Mouse (Mus musculus): Measurements from ENCODE around the gene Elf2.

The Elf2 gene

GRCm38 (mm10) chr3:51311638-51312037, 28.8 kb downstream of the Elf2 start:
- no peaks in the 10 kb centered on the region for H3K9me3 ChIP-seq (ENCODE audit: low read length)
- H3K4me1 ChIP-seq (replicated peaks; ENCODE audit: low read depth, low read length): peaks cover 33% of the 10 kb centered on the region
- TF ChIP-seq CTCF (conservative IDR thresholded peaks at IDR 0.05; ENCODE audit: low read length) (no peak), POU5F1 (IDR thresholded peaks at IDR 0.05; ENCODE audit: borderline replicate concordance, low read length) (no peak), NANOG (IDR thresholded peaks at IDR 0.05; ENCODE audit: borderline replicate concordance, low read length) (no peak)
- peaks cover 5% of the 10 kb centered on the region; the same call in 1 of the 2 replicates for H3K36me3 ChIP-seq (ENCODE audit: insufficient read depth, low read length)
- H3K4me3 ChIP-seq (replicated peaks; ENCODE audit: low read length): no peak overlapping the region
- no peaks in the 10 kb centered on the region for H3K27me3 ChIP-seq (ENCODE audit: insufficient read depth, low read length)

GRCm38 (mm10) chr3:51310098-51310497, 30.4 kb downstream of the Elf2 start:
- Histone ChIP-seq H3K27me3 (ENCODE audit: insufficient read depth, low read length) (no peaks in the 10 kb centered on the region), H3K36me3 (ENCODE audit: insufficient read depth, low read length) (peaks cover 10% of the 10 kb centered on the region), H3K4me3 (replicated peaks; ENCODE audit: low read length) (0 out of 2 replicates have a peak overlapping the region, but pooled peaks have one; percentile 17), H3K4me1 (replicated peaks; ENCODE audit: low read depth, low read length) (peaks cover 27% of the 10 kb centered on the region), H3K9me3 (ENCODE audit: low read length) (no peaks in the 10 kb centered on the region)
- TF ChIP-seq CTCF (conservative IDR thresholded peaks at IDR 0.05; ENCODE audit: low read length): no peak
- TF ChIP-seq POU5F1 (IDR thresholded peaks at IDR 0.05; ENCODE audit: borderline replicate concordance, low read length): no peak
- no peak for TF ChIP-seq NANOG (IDR thresholded peaks at IDR 0.05; ENCODE audit: borderline replicate concordance, low read length)

- TF ChIP-seq NANOG (IDR thresholded peaks at IDR 0.05; ENCODE audit: borderline replicate concordance, low read length) (no peak), POU5F1 (IDR thresholded peaks at IDR 0.05; ENCODE audit: borderline replicate concordance, low read length) (no peak)
- peaks cover 18% of the 10 kb centered on the region for H3K4me1 ChIP-seq (replicated peaks; ENCODE audit: low read depth, low read length)
- H3K4me3 ChIP-seq (replicated peaks; ENCODE audit: low read length): no peak overlapping the region
- H3K36me3 ChIP-seq (ENCODE audit: insufficient read depth, low read length): peaks cover 10% of the 10 kb centered on the region; the same call in 1 of the 2 replicates
- peaks cover 2% of the 10 kb centered on the region; the same call in 1 of the 2 replicates for H3K9me3 ChIP-seq (ENCODE audit: low read length)
- H3K27me3 ChIP-seq (ENCODE audit: insufficient read depth, low read length): no peaks in the 10 kb centered on the region
These were observed 33.8 kb downstream of the Elf2 start for GRCm38 (mm10) chr3:51306621-51307020.

GRCm38 (mm10) chr3:51305961-51306360, 34.5 kb downstream of the Elf2 start:
- Histone ChIP-seq H3K27me3 (ENCODE audit: insufficient read depth, low read length) (no peaks in the 10 kb centered on the region), H3K4me1 (replicated peaks; ENCODE audit: low read depth, low read length) (peaks cover 12% of the 10 kb centered on the region), H3K4me3 (replicated peaks; ENCODE audit: low read length) (no peak overlapping the region), H3K36me3 (ENCODE audit: insufficient read depth, low read length) (peaks cover 10% of the 10 kb centered on the region; the same call in 1 of the 2 replicates), H3K9me3 (ENCODE audit: low read length) (peaks cover 3% of the 10 kb centered on the region; the same call in 1 of the 2 replicates)
- TF ChIP-seq CTCF (conservative IDR thresholded peaks at IDR 0.05; ENCODE audit: low read length): no peak
- TF ChIP-seq NANOG (IDR thresholded peaks at IDR 0.05; ENCODE audit: borderline replicate concordance, low read length): no peak
- TF ChIP-seq POU5F1 (IDR thresholded peaks at IDR 0.05; ENCODE audit: borderline replicate concordance, low read length): no peak

GRCm38 (mm10) chr3:51302971-51303476, 37.4 kb downstream of the Elf2 start:
- no peak overlapping the region for H3K4me3 ChIP-seq (replicated peaks; ENCODE audit: low read length)
- H3K4me1 ChIP-seq (replicated peaks; ENCODE audit: low read depth, low read length): no peaks in the 10 kb centered on the region
- H3K36me3 ChIP-seq (ENCODE audit: insufficient read depth, low read length): peaks cover 10% of the 10 kb centered on the region; the same call in 1 of the 2 replicates
- TF ChIP-seq POU5F1 (IDR thresholded peaks at IDR 0.05; ENCODE audit: borderline replicate concordance, low read length) (no peak), NANOG (IDR thresholded peaks at IDR 0.05; ENCODE audit: borderline replicate concordance, low read length) (no peak), CTCF (conservative IDR thresholded peaks at IDR 0.05; ENCODE audit: low read length) (no peak)
- H3K27me3 ChIP-seq (ENCODE audit: insufficient read depth, low read length): no peaks in the 10 kb centered on the region
- peaks cover 3% of the 10 kb centered on the region; the same call in 1 of the 2 replicates for H3K9me3 ChIP-seq (ENCODE audit: low read length)

- H3K36me3 ChIP-seq (ENCODE audit: insufficient read depth, low read length): peaks cover 5% of the 10 kb centered on the region; the same call in 1 of the 2 replicates
- H3K4me1 ChIP-seq (replicated peaks; ENCODE audit: low read depth, low read length): no peaks in the 10 kb centered on the region
- H3K27me3 ChIP-seq (ENCODE audit: insufficient read depth, low read length): no peaks in the 10 kb centered on the region
- no peak overlapping the region for H3K4me3 ChIP-seq (replicated peaks; ENCODE audit: low read length)
- H3K9me3 ChIP-seq (ENCODE audit: low read length): peaks cover 3% of the 10 kb centered on the region; the same call in 1 of the 2 replicates
- TF ChIP-seq CTCF (conservative IDR thresholded peaks at IDR 0.05; ENCODE audit: low read length): no peak
These were observed 38.9 kb downstream of the Elf2 start for GRCm38 (mm10) chr3:51301583-51301982.

GRCm38 (mm10) chr3:51296790-51297189, 43.7 kb downstream of the Elf2 start:
- H3K36me3 ChIP-seq (ENCODE audit: insufficient read depth, low read length): no peaks in the 10 kb centered on the region
- H3K4me1 ChIP-seq (replicated peaks; ENCODE audit: low read depth, low read length): peaks cover 13% of the 10 kb centered on the region
- peaks cover 8% of the 10 kb centered on the region; the same call in 1 of the 2 replicates for H3K9me3 ChIP-seq (ENCODE audit: low read length)
- no peak overlapping the region for H3K4me3 ChIP-seq (replicated peaks; ENCODE audit: low read length)
- no peak for TF ChIP-seq CTCF (conservative IDR thresholded peaks at IDR 0.05; ENCODE audit: low read length)
- TF ChIP-seq NANOG (IDR thresholded peaks at IDR 0.05; ENCODE audit: borderline replicate concordance, low read length): no peak
- no peak for TF ChIP-seq POU5F1 (IDR thresholded peaks at IDR 0.05; ENCODE audit: borderline replicate concordance, low read length)
- no peaks in the 10 kb centered on the region for H3K27me3 ChIP-seq (ENCODE audit: insufficient read depth, low read length)

- H3K27me3 ChIP-seq (ENCODE audit: insufficient read depth, low read length): no peaks in the 10 kb centered on the region
- peaks cover 13% of the 10 kb centered on the region for H3K4me1 ChIP-seq (replicated peaks; ENCODE audit: low read depth, low read length)
- 0 out of 2 replicates have a peak, but pooled peaks cover 5% of the 10 kb centered on the region for H3K9me3 ChIP-seq (ENCODE audit: low read length)
- no peak overlapping the region for H3K4me3 ChIP-seq (replicated peaks; ENCODE audit: low read length)
- TF ChIP-seq NANOG (IDR thresholded peaks at IDR 0.05; ENCODE audit: borderline replicate concordance, low read length) (no peak), CTCF (conservative IDR thresholded peaks at IDR 0.05; ENCODE audit: low read length) (no peak), POU5F1 (IDR thresholded peaks at IDR 0.05; ENCODE audit: borderline replicate concordance, low read length) (no peak)
- no peaks in the 10 kb centered on the region for H3K36me3 ChIP-seq (ENCODE audit: insufficient read depth, low read length)
These were observed 45.2 kb downstream of the Elf2 start for GRCm38 (mm10) chr3:51295225-51295624.

- H3K4me1 ChIP-seq (replicated peaks; ENCODE audit: low read depth, low read length): peaks cover 13% of the 10 kb centered on the region
- H3K36me3 ChIP-seq (ENCODE audit: insufficient read depth, low read length): no peaks in the 10 kb centered on the region
- 0 out of 2 replicates have a peak, but pooled peaks cover 5% of the 10 kb centered on the region for H3K9me3 ChIP-seq (ENCODE audit: low read length)
- no peaks in the 10 kb centered on the region for H3K27me3 ChIP-seq (ENCODE audit: insufficient read depth, low read length)
- TF ChIP-seq NANOG (IDR thresholded peaks at IDR 0.05; ENCODE audit: borderline replicate concordance, low read length) (no peak), CTCF (conservative IDR thresholded peaks at IDR 0.05; ENCODE audit: low read length) (no peak), POU5F1 (IDR thresholded peaks at IDR 0.05; ENCODE audit: borderline replicate concordance, low read length) (no peak)
- no peak overlapping the region for H3K4me3 ChIP-seq (replicated peaks; ENCODE audit: low read length)
These were observed 46.2 kb downstream of the Elf2 start for GRCm38 (mm10) chr3:51294251-51294650.

All from E14TG2a.4 (cell line).